Mouse (Mus musculus) kidney, adult 10 weeks (tissue): ENCODE results near the gene Samd8. TPM values are rescaled to one million over a fixed set of nuclear protein-coding genes. Genes with fewer than 3 reads are reported as not detected.

ENCODE experiments used
- polyA plus RNA-seq: library from polyadenylated mRNA; stranded (reverse); fragments of 350-450 nt; fragmentation: Illumina TruSeq; extraction: RNeasy Lipid Tissue Mini Kit (QIAGEN cat#74804); gene quantifications from one replicate; pipeline ENCODE4 v1.2.3, GENCODE M21; 2014; ENCODE audit warnings: low read depth, low replicate concordance

The Samd8 gene
- 43.0 TPM for polyA plus RNA-seq

GRCm38 (mm10) chr14:21750008-21750880 lies at the start of gene Samd8:
Gene Samd8 (plus strand): TSS chr14:21750531.

GRCm38 (mm10) chr14:21714486-21714885 lies 35.8 kb upstream of the Samd8 start, which contains the start of gene Dupd1:
Gene Dupd1 (minus strand): TSS chr14:21714576.

GRCm38 (mm10) chr14:21750881-21751542 lies 681 bp downstream of the Samd8 start, which contains the start of gene Dusp13:
Gene Dusp13 (minus strand): TSS chr14:21751181.

GRCm38 (mm10) chr14:21824938-21825337 lies 74.6 kb downstream of the Samd8 start, which contains the start of gene Vdac2:
Gene Vdac2 (plus strand): TSS chr14:21825238.

Other genes starting within 250 kb of the Samd8 start
- gene Dupd1, start 36.0 kb upstream of the Samd8 start, polyA plus RNA-seq: not detected
- gene Dusp13, start 650 bp downstream of the Samd8 start, polyA plus RNA-seq: not detected
- gene Vdac2, start 74.7 kb downstream of the Samd8 start, polyA plus RNA-seq: 429 TPM
- gene Comtd1, start 98.4 kb downstream of the Samd8 start, polyA plus RNA-seq: not detected
- 78.3 TPM for gene Zfp503, start 239.1 kb downstream of the Samd8 start, polyA plus RNA-seq